Mouse (Mus musculus) left cerebral cortex, adult 2 months (tissue): ENCODE data around the gene Bpifc. TPM values are rescaled to one million over a fixed set of nuclear protein-coding genes. Genes with fewer than 3 reads are reported as not detected.

Source experiments
- DNase-seq, 2 experiments: peaks; one replicate each; pipeline ENCODE4 v3.0.0; 2021 to 2022; ENCODE audit warnings: low spot score in 2 of 2, mixed read lengths in 1 of 2; ENCODE audit errors: extremely low spot score in 1 of 2
- H3K27ac ChIP-seq: fragments of 200-600 bp; 2 replicates; pipeline ENCODE4 v1.8.1; 2022
- H3K4me3 ChIP-seq: fragments of 200-600 bp; 2 replicates; pipeline ENCODE4 v1.8.1; 2022
- CTCF ChIP-seq: fragments of 200-600 bp; IDR thresholded peaks from 2 replicates; pipeline ENCODE4 v1.8.1; 2022; ENCODE audit warnings: antibody characterized with exemption, mild to moderate bottlenecking, moderate library complexity
- intact Hi-C: fragments of 180-260 bp; cut with DNase I; formaldehyde crosslinking; loops from one replicate; pipeline ENCODE4 v1.15.1; 2025
- total RNA-seq, 2 experiments: library from RNA; stranded (reverse); gene quantifications; 2 replicates each; pipeline ENCODE4 v1.2.3; 2021

The Bpifc gene
- total RNA-seq, 2 experiments from 2014 or later = 0.11 TPM; not detected in 1

DNA sequence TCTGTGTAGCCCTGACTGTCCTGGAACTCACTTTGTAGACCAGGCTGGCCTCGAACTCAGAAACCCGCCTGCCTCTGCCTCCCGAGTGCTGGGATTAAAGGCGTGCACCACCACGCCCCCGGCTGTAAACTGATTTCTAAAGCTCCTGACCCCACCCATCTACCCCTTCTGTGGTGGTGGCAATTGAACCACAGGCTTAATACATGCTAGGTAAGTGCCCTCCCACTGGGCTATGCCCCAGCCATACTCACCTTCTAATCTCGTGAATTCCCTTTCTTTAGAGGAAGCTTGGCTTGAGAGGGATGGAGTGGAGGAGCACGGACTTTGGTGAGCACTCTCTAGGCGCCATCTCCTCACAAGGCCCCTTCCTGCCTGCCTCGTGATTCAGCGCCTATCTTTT, 81.7 kb downstream of the Bpifc start:
- no peak for TF ChIP-seq CTCF
- no peak for DNase-seq
- Histone ChIP-seq H3K27ac (no peak overlapping the region), H3K4me3 (no peak overlapping the region)
- intact Hi-C loops = loop anchor here (10.0 kb wide), 1 partner anchor 255 kb away; no protein-coding TSS in a partner anchor

DNA sequence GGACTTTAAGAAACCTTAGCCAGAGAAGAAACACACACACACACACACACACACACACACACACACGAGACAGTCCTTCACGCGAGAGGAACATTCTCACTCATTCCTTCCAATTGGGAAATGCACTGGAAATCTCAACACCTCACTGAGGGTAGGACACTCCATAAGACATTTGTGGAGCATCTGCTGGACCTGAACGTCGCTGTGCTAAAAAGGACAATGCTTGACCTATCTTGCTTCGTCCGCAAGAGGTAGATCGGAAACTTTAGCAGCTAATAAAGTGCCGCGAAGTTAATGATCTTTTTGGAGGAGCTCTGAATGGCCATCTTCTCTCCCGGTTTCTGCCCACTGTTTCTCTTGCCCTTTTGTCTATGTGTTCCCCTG, 82.5 kb downstream of the Bpifc start:
- TF ChIP-seq CTCF = no peak
- intact Hi-C loops = loop anchor here (10.0 kb wide), 1 partner anchor 254 kb away; no protein-coding TSS in a partner anchor
- H3K27ac ChIP-seq = no peak overlapping the region
- DNase-seq = no peak
- H3K4me3 ChIP-seq = peak overlapping the region; percentile 38

DNA sequence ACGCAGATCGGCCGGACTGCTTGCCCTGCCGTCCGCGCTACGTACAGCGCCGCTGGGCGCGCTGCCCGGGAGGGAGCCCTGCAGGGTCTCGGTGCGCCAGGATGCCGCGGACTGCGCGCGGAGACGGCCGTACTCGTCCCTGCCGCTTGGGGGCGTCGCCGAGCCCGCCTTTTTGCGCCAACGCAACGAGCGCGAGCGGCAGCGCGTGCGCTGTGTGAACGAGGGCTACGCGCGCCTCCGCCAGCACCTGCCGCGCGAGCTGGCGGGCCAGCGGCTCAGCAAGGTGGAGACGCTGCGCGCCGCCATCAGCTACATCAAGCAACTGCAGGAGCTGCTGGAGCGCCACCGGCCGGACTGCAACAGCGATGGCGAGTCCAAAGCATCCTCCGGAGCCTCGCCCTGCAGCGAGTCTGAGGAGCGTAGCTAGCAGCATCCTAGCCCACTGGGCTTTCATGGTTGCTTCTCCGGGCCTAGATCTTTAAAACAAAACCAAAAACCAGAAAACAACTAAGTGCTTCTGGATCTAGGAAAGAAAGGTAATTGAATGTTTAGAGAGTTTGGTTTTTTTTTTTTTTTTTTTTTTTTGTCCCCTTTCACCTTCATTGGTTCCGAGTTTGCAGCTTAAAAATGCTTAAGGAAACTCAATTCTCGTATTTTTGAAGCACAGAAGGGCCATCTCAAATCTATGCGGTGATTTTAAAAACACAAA, 83.0 kb downstream of the Bpifc start:
- intact Hi-C loops = loop anchor here (10.0 kb wide), 1 partner anchor 254 kb away; no protein-coding TSS in a partner anchor

DNA sequence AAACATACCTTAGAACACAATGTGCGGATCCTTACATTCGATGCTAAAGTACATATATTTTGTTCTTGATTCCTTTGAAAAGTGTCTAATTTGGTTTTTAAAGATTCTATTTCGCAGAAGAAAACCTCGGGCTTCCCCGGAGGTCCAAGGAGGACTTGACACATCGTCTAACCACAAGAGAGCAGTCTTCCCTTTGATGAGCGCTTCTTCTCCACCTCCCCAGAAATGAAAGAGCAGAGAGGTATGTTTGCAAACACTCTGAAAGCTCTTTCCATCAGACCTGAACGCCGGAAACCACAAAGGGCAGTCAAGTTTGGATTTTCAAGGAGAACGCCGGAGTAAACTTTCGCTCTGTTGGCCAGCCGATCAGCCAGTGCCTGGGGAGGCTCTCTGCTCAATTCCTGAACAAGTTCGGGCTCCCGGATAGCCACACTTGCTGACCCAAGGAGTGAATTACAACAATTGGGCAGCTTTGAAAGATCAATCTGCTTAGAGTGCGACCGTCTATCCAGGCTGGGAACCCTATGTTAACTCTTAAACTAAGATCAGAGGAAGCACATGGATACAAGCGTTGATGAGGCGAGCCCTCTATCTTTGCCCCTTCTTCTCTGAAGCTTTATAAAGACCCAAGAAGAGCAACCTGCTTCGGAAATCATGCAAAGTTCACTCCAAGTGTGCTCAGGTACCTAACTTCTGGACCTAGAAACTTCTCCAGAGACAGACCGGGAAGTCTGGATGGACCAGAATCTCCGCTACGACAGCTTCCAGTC, 83.8 kb downstream of the Bpifc start, which contains the start of gene Ascl4:
Gene Ascl4 (plus strand): TSS at position 6 of the 770 bp plus-strand sequence.
- no peak within 1 kb of the TSS for H3K27ac ChIP-seq
- DNase-seq = peak in 1 of 2 experiments; percentile 11
- H3K4me3 ChIP-seq = peak within 1 kb of the TSS; percentile 59
- TF ChIP-seq CTCF = peak; percentile 4
- intact Hi-C loops = loop anchor here (10.0 kb wide), 1 partner anchor 253 kb away; no protein-coding TSS in a partner anchor

More for the DNA sequence above, 83.0 kb downstream of the Bpifc start:
- peak; percentile 84 to 85 for DNase-seq
- Histone ChIP-seq H3K4me3 (peak overlapping the region; percentile 59), H3K27ac (peak overlapping the region; percentile 71)
- TF ChIP-seq CTCF = peak; percentile 76

DNA sequence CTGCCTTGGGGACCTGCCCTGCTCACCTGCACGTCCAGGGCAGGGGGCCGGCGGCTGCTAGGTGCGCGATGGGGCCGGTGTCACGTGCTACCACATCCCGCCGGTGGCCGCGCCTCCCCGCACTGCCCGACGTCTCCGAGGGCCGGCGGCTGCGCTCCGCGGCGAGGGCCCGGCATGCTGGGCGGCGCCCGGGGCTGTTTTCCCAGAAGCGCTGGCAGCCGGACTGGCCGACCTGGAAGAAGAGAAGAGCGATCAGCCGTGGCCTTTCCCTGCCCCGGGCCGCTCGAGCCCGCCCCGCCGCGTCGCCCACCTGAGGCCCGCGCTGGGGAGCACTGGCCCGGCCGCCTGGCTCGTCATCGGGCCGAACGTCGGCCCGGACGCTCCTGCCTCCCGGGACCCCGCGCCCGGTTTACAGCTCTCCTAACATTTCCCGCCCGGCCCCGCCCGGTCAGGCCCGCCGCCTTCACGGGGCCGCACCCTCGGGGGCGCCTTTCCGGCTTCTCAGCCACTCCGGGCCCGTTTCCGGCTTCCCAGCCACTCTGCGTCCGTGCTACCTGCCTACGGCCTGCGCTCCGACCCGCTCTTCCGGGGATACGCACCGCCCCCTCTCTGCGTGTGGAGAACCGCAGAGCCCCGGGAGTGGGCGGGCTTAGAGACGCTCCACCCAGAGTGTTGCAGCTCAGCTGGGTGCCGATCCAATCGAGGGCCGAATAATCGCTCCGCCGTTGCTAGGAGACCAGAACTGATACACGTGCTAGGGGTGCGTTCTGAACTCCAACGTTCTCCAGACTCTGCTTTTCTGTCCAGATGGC, 95.0 kb downstream of the Bpifc start, which contains the start of gene Prdm4:
Gene Prdm4 (minus strand): TSS at position 645 of the 812 bp plus-strand sequence.
- Histone ChIP-seq H3K27ac (peak within 1 kb of the TSS; percentile 85), H3K4me3 (peak within 1 kb of the TSS; percentile 96)
- intact Hi-C loops = no loop called here
- peak; percentile 25 for TF ChIP-seq CTCF
- DNase-seq = peak; percentile 94 to 98

Other genes with a start within 250 kb of the Bpifc start
- 10 to 100 TPM; 18.6 TPM for gene Pwp1, start 182.4 kb downstream of the Bpifc start, total RNA-seq
- 10 to 100 TPM; 26.4 to 30.8 TPM for gene Prdm4, start 94.8 kb downstream of the Bpifc start, total RNA-seq
- gene Ascl4, start 84.2 kb downstream of the Bpifc start, total RNA-seq = under 1 TPM in 1 of 2 experiments, not detected in 1; 0.23 TPM
- gene Rtcb, start 54.1 kb downstream of the Bpifc start, total RNA-seq = 100 to 1,000 TPM; 102 to 116 TPM
- gene Fbxo7, start 10.1 kb upstream of the Bpifc start, total RNA-seq = 10 to 100 TPM; 25.9 to 27.1 TPM